Mouse (Mus musculus) forebrain, embryonic 11.5 days (tissue): ENCODE results near the gene Syndig1l. TPM values are rescaled to one million over a fixed set of nuclear protein-coding genes. Genes with fewer than 3 reads are reported as not detected.
A peak's percentile ranks its signal among the peaks of the same experiment; 100 is the strongest.

Experiments
- ATAC-seq: fragments of 200-750 bp; cut with Nextera tagmentation; replicated peaks from 2 replicates; pipeline ENCODE4 v1.8.0; 2017; ENCODE audit warnings: moderate TSS enrichment; ENCODE audit not compliant: low FRiP score
- DNase-seq: peaks from one replicate; pipeline ENCODE4 v3.0.0-alpha.2; 2017; ENCODE audit warnings: low spot score
- H3K27ac ChIP-seq: fragments of 300-500 bp; sonication (generic); 2 replicates; pipeline ENCODE4 v1.5.1; 2014; ENCODE audit warnings: low read depth, low read length
- H3K27me3 ChIP-seq: fragments of 300-500 bp; sonication (generic); 2 replicates; pipeline ENCODE4 v1.6.1; 2014; ENCODE audit warnings: mild to moderate bottlenecking, low read length, mixed read lengths; ENCODE audit not compliant: control insufficient read depth, insufficient read depth
- H3K36me3 ChIP-seq: fragments of 300-500 bp; sonication (generic); 2 replicates; pipeline ENCODE4 v1.6.1; 2014; ENCODE audit warnings: mild to moderate bottlenecking, low read length, moderate library complexity, mixed read lengths; ENCODE audit not compliant: control insufficient read depth, insufficient read depth
- H3K4me1 ChIP-seq: fragments of 300-500 bp; sonication (generic); replicated peaks from 2 replicates; pipeline ENCODE4 v1.6.1; 2014; ENCODE audit warnings: low read length, mixed read lengths; ENCODE audit not compliant: control insufficient read depth, insufficient read depth
- H3K4me2 ChIP-seq: fragments of 300-500 bp; sonication (generic); 2 replicates; pipeline ENCODE4 v1.6.1; 2014; ENCODE audit warnings: low read depth, mild to moderate bottlenecking, low read length, moderate library complexity, mixed read lengths; ENCODE audit not compliant: severe bottlenecking
- H3K4me3 ChIP-seq: fragments of 300-500 bp; sonication (generic); 2 replicates; pipeline ENCODE4 v1.5.1; 2014; ENCODE audit warnings: low read depth, low read length
- H3K9ac ChIP-seq: fragments of 300-500 bp; sonication (generic); 2 replicates; pipeline ENCODE4 v1.6.1; 2014; ENCODE audit warnings: low read length
- H3K9me3 ChIP-seq: fragments of 300-500 bp; sonication (generic); 2 replicates; pipeline ENCODE4 v1.6.1; 2016; ENCODE audit warnings: low read length, mixed read lengths; ENCODE audit not compliant: control insufficient read depth
- WGBS: fragments of 180-500 bp; shearing (Covaris S2); extraction: QIAGEN DNeasy Blood & Tissue Kit; methylation state at CpG from one replicate; pipeline ENCODE4 v1.1.7; 2014; 5-methylcytosine and 5-hydroxymethylcytosine counted together
- polyA plus RNA-seq: library from polyadenylated mRNA; unstranded; fragments of >200 nt; fragmentation: Nextera tagmentation; extraction: Ambion mirVana; gene quantifications from 2 replicates; pipeline ENCODE4 v1.2.1, GENCODE M21; 2014

Gene Syndig1l
- 0.20 and 0.23 TPM in 2 replicates for polyA plus RNA-seq

- ATAC-seq = peak; percentile 70
- Histone ChIP-seq H3K27me3 (peaks cover 11% of the 10 kb centered on the region; the same call in 1 of the 2 replicates), H3K4me2 (peak within 1 kb of the TSS; percentile 91), H3K36me3 (no peaks in the 10 kb centered on the region), H3K27ac (no peak within 1 kb of the TSS), H3K9me3 (no peaks in the 10 kb centered on the region), H3K4me1 (peaks cover 2% of the 10 kb centered on the region; the same call in 1 of the 2 replicates), H3K9ac (peak within 1 kb of the TSS; percentile 45), H3K4me3 (peak within 1 kb of the TSS; percentile 51)
- peak; percentile 91 for DNase-seq
- WGBS = under 1% methylated on average over 74 of the region's 79 CpGs
Observed at GRCm38 (mm10) chr12:84698319-84699081, at the start of gene Syndig1l. TSS of gene Syndig1l (minus strand) at chr12:84698831.

GRCm38 (mm10) chr12:84748134-84748533 is 49.5 kb upstream of the Syndig1l start:
- no peaks in the 10 kb centered on the region for H3K36me3 ChIP-seq
- H3K27ac ChIP-seq = no peak overlapping the region
- no peaks in the 10 kb centered on the region for H3K27me3 ChIP-seq
- no peak overlapping the region for H3K9ac ChIP-seq
- no peaks in the 10 kb centered on the region for H3K9me3 ChIP-seq
- no peak overlapping the region for H3K4me2 ChIP-seq
- H3K4me3 ChIP-seq = no peak overlapping the region
- DNase-seq (no peak), ATAC-seq (no peak)
- 80% methylated on average over 3 of the region's 3 CpGs for WGBS
- peaks cover 11% of the 10 kb centered on the region for H3K4me1 ChIP-seq

- ATAC-seq = no peak
- 59% methylated on average over 4 of the region's 4 CpGs for WGBS
- Histone ChIP-seq H3K4me1 (no peaks in the 10 kb centered on the region), H3K9ac (no peak overlapping the region), H3K9me3 (no peaks in the 10 kb centered on the region), H3K4me3 (no peak overlapping the region), H3K27ac (no peak overlapping the region), H3K4me2 (no peak overlapping the region), H3K27me3 (no peaks in the 10 kb centered on the region), H3K36me3 (no peaks in the 10 kb centered on the region)
- DNase-seq = no peak
Observed at GRCm38 (mm10) chr12:84745700-84746099, 47.1 kb upstream of the Syndig1l start.

- Histone ChIP-seq H3K4me2 (no peak overlapping the region), H3K9me3 (no peaks in the 10 kb centered on the region), H3K27ac (no peak overlapping the region), H3K36me3 (no peaks in the 10 kb centered on the region), H3K27me3 (no peaks in the 10 kb centered on the region), H3K4me3 (no peak overlapping the region), H3K4me1 (no peaks in the 10 kb centered on the region), H3K9ac (no peak overlapping the region)
- 88% methylated on average over 10 of the region's 10 CpGs for WGBS
- ATAC-seq (no peak), DNase-seq (no peak)
Observed at GRCm38 (mm10) chr12:84743496-84743895, 44.9 kb upstream of the Syndig1l start.

- 81% methylated on average over 13 of the region's 13 CpGs for WGBS
- ATAC-seq = no peak
Observed at GRCm38 (mm10) chr12:84733366-84733765, 34.7 kb upstream of the Syndig1l start.

GRCm38 (mm10) chr12:84728421-84728820 is 29.8 kb upstream of the Syndig1l start:
- H3K4me1 ChIP-seq = no peaks in the 10 kb centered on the region
- H3K9ac ChIP-seq = no peak overlapping the region
- H3K9me3 ChIP-seq = no peaks in the 10 kb centered on the region
- no peak overlapping the region for H3K4me3 ChIP-seq
- no peak overlapping the region for H3K4me2 ChIP-seq
- 90% methylated on average over 10 of the region's 10 CpGs for WGBS
- DNase-seq = no peak
- ATAC-seq = no peak
- H3K27me3 ChIP-seq = no peaks in the 10 kb centered on the region
- no peak overlapping the region for H3K27ac ChIP-seq
- H3K36me3 ChIP-seq = no peaks in the 10 kb centered on the region

More at GRCm38 (mm10) chr12:84733366-84733765, 34.7 kb upstream of the Syndig1l start:
- H3K9me3 ChIP-seq = no peaks in the 10 kb centered on the region
- DNase-seq = no peak
- no peaks in the 10 kb centered on the region for H3K4me1 ChIP-seq
- H3K27ac ChIP-seq = no peak overlapping the region
- H3K9ac ChIP-seq = no peak overlapping the region
- no peaks in the 10 kb centered on the region for H3K27me3 ChIP-seq
- H3K4me2 ChIP-seq = no peak overlapping the region
- no peaks in the 10 kb centered on the region for H3K36me3 ChIP-seq
- H3K4me3 ChIP-seq = no peak overlapping the region

GRCm38 (mm10) chr12:84727434-84727833 is 28.8 kb upstream of the Syndig1l start:
- Histone ChIP-seq H3K36me3 (no peaks in the 10 kb centered on the region), H3K9ac (no peak overlapping the region), H3K4me1 (no peaks in the 10 kb centered on the region), H3K27me3 (no peaks in the 10 kb centered on the region), H3K4me3 (no peak overlapping the region), H3K27ac (no peak overlapping the region), H3K9me3 (no peaks in the 10 kb centered on the region), H3K4me2 (no peak overlapping the region)
- no peak for ATAC-seq
- no peak for DNase-seq
- 83% methylated on average over 5 of the region's 5 CpGs for WGBS

- DNase-seq (no peak), ATAC-seq (no peak)
- Histone ChIP-seq H3K9me3 (no peaks in the 10 kb centered on the region), H3K4me2 (no peak overlapping the region), H3K27ac (no peak overlapping the region), H3K36me3 (no peaks in the 10 kb centered on the region), H3K4me3 (no peak overlapping the region), H3K27me3 (no peaks in the 10 kb centered on the region), H3K9ac (no peak overlapping the region), H3K4me1 (no peaks in the 10 kb centered on the region)
- 79% methylated on average over 4 of the region's 4 CpGs for WGBS
Observed at GRCm38 (mm10) chr12:84726986-84727385, 28.4 kb upstream of the Syndig1l start.

GRCm38 (mm10) chr12:84726391-84726790 is 27.8 kb upstream of the Syndig1l start:
- DNase-seq = no peak
- whole genome bisulfite sequencing = 91% methylated on average over 4 of the region's 4 CpGs

More at GRCm38 (mm10) chr12:84726391-84726790, 27.8 kb upstream of the Syndig1l start:
- Histone ChIP-seq H3K4me3 (no peak overlapping the region), H3K27ac (no peak overlapping the region), H3K4me2 (no peak overlapping the region), H3K27me3 (no peaks in the 10 kb centered on the region), H3K36me3 (no peaks in the 10 kb centered on the region), H3K9ac (no peak overlapping the region), H3K4me1 (no peaks in the 10 kb centered on the region), H3K9me3 (no peaks in the 10 kb centered on the region)
- ATAC-seq = no peak
